Mouse (Mus musculus) 416B (cell line): Measurements from ENCODE around the gene Spin2c.

ENCODE experiments used
- DNase-seq: peaks from one replicate; pipeline ENCODE4 v3.0.0; 2011; ENCODE audit warnings: low read depth

Spin2c gene

GRCm38 (mm10) chrX:153831951-153832561, at the start of gene Spin2c:
Gene Spin2c, plus strand, starts transcription at chrX:153832225.
- no peak for DNase-seq

DNA sequence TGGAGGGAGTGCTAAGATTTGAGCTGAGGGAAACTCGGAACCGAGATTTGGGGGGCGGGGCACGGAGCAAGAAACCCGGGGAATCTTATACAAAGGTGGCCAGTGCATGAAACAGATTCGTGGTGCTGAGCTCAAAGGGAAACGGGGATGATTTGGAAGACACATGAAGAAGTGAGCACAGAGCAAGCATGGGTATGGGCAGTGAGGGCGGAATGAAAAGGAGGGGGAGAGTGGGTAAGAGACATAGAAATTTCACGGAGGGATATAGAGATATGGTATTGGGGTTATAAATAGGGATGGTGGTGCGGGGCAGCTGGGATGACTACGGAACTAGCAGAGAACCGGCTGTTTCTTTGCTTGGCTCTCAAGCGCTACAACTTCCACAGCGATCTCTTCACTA, 581 bp downstream of the Spin2c start:
- no peak for DNase-seq
